In genomic region chr13:20555853-20556452, GRCm38 (mm10) we compare ENCODE assay signal across 22 mouse cellular contexts.
"Had no signal": no experiment of that assay in that cellular context is flagged by ENCODE, and none has a peak within 500 bp of the region (broad histone marks: within the 10 kb centered on the region; RNA-seq: fewer than 3 reads in every experiment).

No protein-coding gene starts in this region.

- H3K9ac ChIP-seq: limb, embryonic 13.5 days; liver, embryonic 12.5 days; liver, embryonic 15.5 days; lung, embryonic 15.5 days; midbrain, embryonic 13.5 days; neural tube, embryonic 13.5 days had no signal

- H3K4me1 ChIP-seq: limb, embryonic 10.5 days; limb, embryonic 13.5 days; liver, embryonic 12.5 days; liver, embryonic 15.5 days; lung, embryonic 15.5 days; midbrain, embryonic 10.5 days; midbrain, embryonic 13.5 days; neural tube, embryonic 13.5 days had no signal

- H3K36me3 ChIP-seq: limb, embryonic 10.5 days; limb, embryonic 13.5 days; liver, embryonic 12.5 days; liver, embryonic 15.5 days; lung, embryonic 15.5 days; midbrain, embryonic 10.5 days; midbrain, embryonic 13.5 days; neural tube, embryonic 13.5 days had no signal

- DNase-seq: kidney, adult 18-20 months; kidney, adult 9 months; kidney, postnatal 14 days; kidney, postnatal 4 days; liver; lung, adult 18-20 months; lung, postnatal 10 days; lung, postnatal 36 days; retina, postnatal 1 day; right cerebral cortex, postnatal 4 days; thymus, postnatal 14 days had no signal

- H3K27ac ChIP-seq: limb, embryonic 10.5 days; limb, embryonic 13.5 days; liver, embryonic 12.5 days; liver, embryonic 15.5 days; lung, embryonic 15.5 days; midbrain, embryonic 10.5 days; midbrain, embryonic 13.5 days; neural tube, embryonic 13.5 days; stomach, postnatal 0 days had no signal

- H3K4me3 ChIP-seq: limb, embryonic 10.5 days; limb, embryonic 13.5 days; liver, embryonic 12.5 days; liver, embryonic 15.5 days; lung, embryonic 15.5 days; megakaryocyte, embryonic 14.5 days; midbrain, embryonic 10.5 days; midbrain, embryonic 13.5 days; myocyte; neural tube, embryonic 13.5 days had no signal

- H3K9me3 ChIP-seq: limb, embryonic 10.5 days; limb, embryonic 13.5 days; liver, embryonic 12.5 days; liver, embryonic 15.5 days; lung, embryonic 15.5 days; midbrain, embryonic 10.5 days; neural tube, embryonic 13.5 days had no signal
